Mouse (Mus musculus) kidney, adult 8-10 months (tissue): ENCODE measurements around the gene Atp2b2.
A peak's percentile ranks its signal among the peaks of the same experiment; 100 is the strongest.

Experiments used
- DNase-seq, 2 experiments: peaks; one replicate each; pipeline ENCODE4 v3.0.0; 2022

Atp2b2 gene

GRCm38 (mm10) chr6:113855581-113855980, 186.8 kb downstream of the Atp2b2 start:
- DNase-seq, result no peak

GRCm38 (mm10) chr6:113852318-113852717, 190.1 kb downstream of the Atp2b2 start:
- peak; percentile 47 to 53 for DNase-seq

- no peak for DNase-seq
Measured at GRCm38 (mm10) chr6:113849819-113850218, 192.6 kb downstream of the Atp2b2 start.

- DNase-seq, result no peak
Measured at GRCm38 (mm10) chr6:113848655-113849054, 193.8 kb downstream of the Atp2b2 start.

- no peak for DNase-seq
Measured at GRCm38 (mm10) chr6:113847092-113847491, 195.3 kb downstream of the Atp2b2 start.

GRCm38 (mm10) chr6:113843248-113843647, 199.2 kb downstream of the Atp2b2 start:
- no peak for DNase-seq

- DNase-seq, result no peak
Measured at GRCm38 (mm10) chr6:113838493-113838892, 203.9 kb downstream of the Atp2b2 start.

GRCm38 (mm10) chr6:113837740-113838139, 204.7 kb downstream of the Atp2b2 start:
- no peak for DNase-seq

GRCm38 (mm10) chr6:113836545-113836944, 205.9 kb downstream of the Atp2b2 start:
- DNase-seq, result no peak

- no peak for DNase-seq
Measured at GRCm38 (mm10) chr6:113830463-113830862, 211.9 kb downstream of the Atp2b2 start.

- no peak for DNase-seq
Measured at GRCm38 (mm10) chr6:113827309-113827708, 215.1 kb downstream of the Atp2b2 start.

- DNase-seq, result peak; percentile 12 to 55
Measured at GRCm38 (mm10) chr6:113822417-113822816, 220.0 kb downstream of the Atp2b2 start.

GRCm38 (mm10) chr6:113816690-113817089, 225.7 kb downstream of the Atp2b2 start:
- no peak for DNase-seq

- DNase-seq, result no peak
Measured at GRCm38 (mm10) chr6:113811462-113811861, 231.0 kb downstream of the Atp2b2 start.

- no peak for DNase-seq
Measured at GRCm38 (mm10) chr6:113810667-113811066, 231.7 kb downstream of the Atp2b2 start.

- DNase-seq, result no peak
Measured at GRCm38 (mm10) chr6:113806241-113806640, 236.2 kb downstream of the Atp2b2 start.

GRCm38 (mm10) chr6:113801233-113801632, 241.2 kb downstream of the Atp2b2 start:
- DNase-seq, result no peak

GRCm38 (mm10) chr6:113799915-113800314, 242.5 kb downstream of the Atp2b2 start:
- DNase-seq, result no peak

- DNase-seq, result no peak
Measured at GRCm38 (mm10) chr6:113799349-113799748, 243.1 kb downstream of the Atp2b2 start.

- no peak for DNase-seq
Measured at GRCm38 (mm10) chr6:113798921-113799320, 243.5 kb downstream of the Atp2b2 start.

GRCm38 (mm10) chr6:113795241-113795702, 247.1 kb downstream of the Atp2b2 start:
- peak; percentile 3 to 13 for DNase-seq

- no peak for DNase-seq
Measured at GRCm38 (mm10) chr6:113792368-113792767, 250.0 kb downstream of the Atp2b2 start.

GRCm38 (mm10) chr6:113791012-113791411, 251.4 kb downstream of the Atp2b2 start:
- no peak for DNase-seq

GRCm38 (mm10) chr6:113787459-113787968, 254.9 kb downstream of the Atp2b2 start:
- DNase-seq, result no peak

- DNase-seq, result no peak
Measured at GRCm38 (mm10) chr6:113785658-113786057, 256.8 kb downstream of the Atp2b2 start.
